Mouse (Mus musculus): ENCODE data around the gene Iqcj. TPM values are rescaled to one million over a fixed set of nuclear protein-coding genes. Genes with fewer than 3 reads are reported as not detected.

Gene Iqcj
- total RNA-seq, 1 experiment: not detected

GRCm38 (mm10) chr3:67961934-67962639 is 70.1 kb downstream of the Iqcj start:
- Histone ChIP-seq H3K36me3 (ENCODE audit: control insufficient read depth, insufficient read depth, low read length, poor library complexity, severe bottlenecking) (no peaks in the 10 kb centered on the region), H3K9me3 (ENCODE audit: control insufficient read depth, insufficient read depth, low read depth, low read length) (no peaks in the 10 kb centered on the region), H3K4me1 (ENCODE audit: control insufficient read depth in 2 of 2, insufficient read depth in 2 of 2, low read length in 2 of 2, poor library complexity in 1 of 2) (no peaks in the 10 kb centered on the region), H3K4me3 (ENCODE audit: insufficient read depth in 1 of 2, low read depth in 1 of 2, low read length in 2 of 2, poor library complexity in 1 of 2, severe bottlenecking in 1 of 2) (no peak overlapping the region), H3K9ac (ENCODE audit: insufficient read depth, low read depth, low read length, poor library complexity, severe bottlenecking) (no peak overlapping the region), H3K27ac (ENCODE audit: insufficient read depth, low read depth, low read length, poor library complexity, severe bottlenecking) (no peak overlapping the region)
- TF ChIP-seq ZC3H11A (IDR thresholded peaks at IDR 0.05; ENCODE audit: borderline replicate concordance, low read depth, low read length) (no peak), ZNF384 (IDR thresholded peaks at IDR 0.05; ENCODE audit: low read depth, low read length) (no peak)
- DNase-seq (ENCODE audit: low read depth, low spot score): no peak
- in situ Hi-C loops (cut with MboI; ENCODE audit: low sequenced_read_pairs in 2 of 2, unreplicated experiment in 2 of 2): no loop called here

GRCm38 (mm10) chr3:67974340-67974998 is 82.4 kb downstream of the Iqcj start:
- H3K27ac ChIP-seq (ENCODE audit: insufficient read depth, low read depth, low read length, poor library complexity, severe bottlenecking): no peak overlapping the region
- H3K4me3 ChIP-seq (ENCODE audit: insufficient read depth in 1 of 2, low read depth in 1 of 2, low read length in 2 of 2, poor library complexity in 1 of 2, severe bottlenecking in 1 of 2): no peak overlapping the region
- no peak overlapping the region for H3K9ac ChIP-seq (ENCODE audit: insufficient read depth, low read depth, low read length, poor library complexity, severe bottlenecking)
- no peaks in the 10 kb centered on the region for H3K36me3 ChIP-seq (ENCODE audit: control insufficient read depth, insufficient read depth, low read length, poor library complexity, severe bottlenecking)
- no peaks in the 10 kb centered on the region for H3K9me3 ChIP-seq (ENCODE audit: control insufficient read depth, insufficient read depth, low read depth, low read length)
- no peaks in the 10 kb centered on the region for H3K4me1 ChIP-seq (ENCODE audit: control insufficient read depth in 2 of 2, insufficient read depth in 2 of 2, low read length in 2 of 2, poor library complexity in 1 of 2)
- no peak for DNase-seq (ENCODE audit: low read depth, low spot score)
- in situ Hi-C loops (cut with MboI; ENCODE audit: low sequenced_read_pairs in 2 of 2, unreplicated experiment in 2 of 2): no loop called here
- TF ChIP-seq MAFK (IDR thresholded peaks at IDR 0.05; ENCODE audit: insufficient read depth, low read depth, low read length) (no peak), ZC3H11A (IDR thresholded peaks at IDR 0.05; ENCODE audit: borderline replicate concordance, low read depth, low read length) (no peak), HCFC1 (IDR thresholded peaks at IDR 0.05; ENCODE audit: borderline replicate concordance, insufficient read depth, low read length) (no peak), ZNF384 (IDR thresholded peaks at IDR 0.05; ENCODE audit: low read depth, low read length) (no peak), CHD2 (IDR thresholded peaks at IDR 0.05; ENCODE audit: low read depth, low read length) (no peak)

GRCm38 (mm10) chr3:67980006-67980405 is 88.0 kb downstream of the Iqcj start:
- TF ChIP-seq CHD2 (IDR thresholded peaks at IDR 0.05; ENCODE audit: low read depth, low read length): no peak
- no peak for TF ChIP-seq ZNF384 (IDR thresholded peaks at IDR 0.05; ENCODE audit: low read depth, low read length)
- no peak for TF ChIP-seq HCFC1 (IDR thresholded peaks at IDR 0.05; ENCODE audit: borderline replicate concordance, insufficient read depth, low read length)
- TF ChIP-seq MAFK (IDR thresholded peaks at IDR 0.05; ENCODE audit: insufficient read depth, low read depth, low read length): no peak
- no peak for TF ChIP-seq ZC3H11A (IDR thresholded peaks at IDR 0.05; ENCODE audit: borderline replicate concordance, low read depth, low read length)
- no peaks in the 10 kb centered on the region for H3K36me3 ChIP-seq (ENCODE audit: control insufficient read depth, insufficient read depth, low read length, poor library complexity, severe bottlenecking)
- no peaks in the 10 kb centered on the region; a peak in 1 of 4 replicates for H3K4me1 ChIP-seq (ENCODE audit: control insufficient read depth in 2 of 2, insufficient read depth in 2 of 2, low read length in 2 of 2, poor library complexity in 1 of 2)
- no peak overlapping the region for H3K9ac ChIP-seq (ENCODE audit: insufficient read depth, low read depth, low read length, poor library complexity, severe bottlenecking)
- no peak overlapping the region for H3K4me3 ChIP-seq (ENCODE audit: insufficient read depth in 1 of 2, low read depth in 1 of 2, low read length in 2 of 2, poor library complexity in 1 of 2, severe bottlenecking in 1 of 2)
- no peak for DNase-seq (ENCODE audit: low read depth, low spot score)
- no peaks in the 10 kb centered on the region for H3K9me3 ChIP-seq (ENCODE audit: control insufficient read depth, insufficient read depth, low read depth, low read length)
- in situ Hi-C loops (cut with MboI; ENCODE audit: low sequenced_read_pairs in 2 of 2, unreplicated experiment in 2 of 2): no loop called here
- no peak overlapping the region for H3K27ac ChIP-seq (ENCODE audit: insufficient read depth, low read depth, low read length, poor library complexity, severe bottlenecking)

DNA sequence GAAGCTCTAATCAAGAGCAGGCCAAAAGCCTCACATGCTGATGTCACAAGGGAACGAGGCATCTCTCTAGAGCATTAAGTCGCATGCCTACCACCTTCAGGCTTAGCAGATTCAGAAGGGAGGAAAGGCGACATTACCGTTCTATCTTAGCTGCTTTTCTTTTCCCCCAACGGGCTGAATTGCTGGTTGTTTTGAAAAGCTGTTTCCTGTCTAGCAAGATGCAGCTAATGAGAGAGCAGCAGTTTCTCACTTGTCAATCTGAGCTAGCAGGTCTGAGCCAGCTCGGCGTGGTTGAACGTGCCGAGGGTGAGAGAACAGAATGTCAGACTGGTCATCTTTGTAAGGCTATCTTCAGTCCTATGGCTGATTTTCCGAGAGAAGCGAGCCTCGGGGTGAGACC is 91.3 kb downstream of the Iqcj start:
- in situ Hi-C loops (cut with MboI; ENCODE audit: low sequenced_read_pairs in 2 of 2, unreplicated experiment in 2 of 2): no loop called here
- no peaks in the 10 kb centered on the region for H3K9me3 ChIP-seq (ENCODE audit: control insufficient read depth, insufficient read depth, low read depth, low read length)
- H3K4me1 ChIP-seq (ENCODE audit: control insufficient read depth in 2 of 2, insufficient read depth in 2 of 2, low read length in 2 of 2, poor library complexity in 1 of 2): no peaks in the 10 kb centered on the region; a peak in 1 of 4 replicates
- no peak overlapping the region for H3K9ac ChIP-seq (ENCODE audit: insufficient read depth, low read depth, low read length, poor library complexity, severe bottlenecking)
- DNase-seq (ENCODE audit: low read depth, low spot score): no peak
- no peak overlapping the region for H3K27ac ChIP-seq (ENCODE audit: insufficient read depth, low read depth, low read length, poor library complexity, severe bottlenecking)
- no peak overlapping the region for H3K4me3 ChIP-seq (ENCODE audit: insufficient read depth in 1 of 2, low read depth in 1 of 2, low read length in 2 of 2, poor library complexity in 1 of 2, severe bottlenecking in 1 of 2)
- no peaks in the 10 kb centered on the region for H3K36me3 ChIP-seq (ENCODE audit: control insufficient read depth, insufficient read depth, low read length, poor library complexity, severe bottlenecking)
- TF ChIP-seq HCFC1 (IDR thresholded peaks at IDR 0.05; ENCODE audit: borderline replicate concordance, insufficient read depth, low read length) (no peak), ZNF384 (IDR thresholded peaks at IDR 0.05; ENCODE audit: low read depth, low read length) (no peak), CHD2 (IDR thresholded peaks at IDR 0.05; ENCODE audit: low read depth, low read length) (no peak), ZC3H11A (IDR thresholded peaks at IDR 0.05; ENCODE audit: borderline replicate concordance, low read depth, low read length) (no peak), MAFK (IDR thresholded peaks at IDR 0.05; ENCODE audit: insufficient read depth, low read depth, low read length) (no peak)
